Mouse (Mus musculus): Measurements from ENCODE around the gene Acp7.

Acp7 gene

GRCm38 (mm10) chr7:28601029-28601428 lies 30.1 kb downstream of the Acp7 start:
- DNase-seq, result peak; percentile 60 to 89

GRCm38 (mm10) chr7:28598951-28599350 lies 32.2 kb downstream of the Acp7 start:
- DNase-seq, result no peak

- peak; percentile 99 to 100 for DNase-seq
Measured at GRCm38 (mm10) chr7:28597642-28598446, 33.3 kb downstream of the Acp7 start, which contains the start of the genes Samd4b and Pak4. Samd4b (minus strand) TSS chr7:28598144. Pak4 (minus strand) TSS chr7:28598185.

GRCm38 (mm10) chr7:28597277-28597570 lies 33.9 kb downstream of the Acp7 start:
- no peak for DNase-seq

- peak; percentile 83 to 90 for DNase-seq
Measured at GRCm38 (mm10) chr7:28596436-28597276, 34.5 kb downstream of the Acp7 start.

GRCm38 (mm10) chr7:28595751-28596435 lies 35.2 kb downstream of the Acp7 start:
- DNase-seq, result peak in 1 of 2 experiments; percentile 40

- DNase-seq, result peak; percentile 69 to 72
Measured at GRCm38 (mm10) chr7:28593206-28594111, 37.7 kb downstream of the Acp7 start.

GRCm38 (mm10) chr7:28591862-28592261 lies 39.3 kb downstream of the Acp7 start:
- DNase-seq, result no peak

GRCm38 (mm10) chr7:28587644-28588043 lies 43.5 kb downstream of the Acp7 start:
- peak; percentile 79 to 82 for DNase-seq

GRCm38 (mm10) chr7:28586663-28587411 lies 44.3 kb downstream of the Acp7 start:
- peak; percentile 42 to 60 for DNase-seq

- DNase-seq, result no peak
Measured at GRCm38 (mm10) chr7:28585001-28585400, 46.1 kb downstream of the Acp7 start.

GRCm38 (mm10) chr7:28584468-28584867 lies 46.7 kb downstream of the Acp7 start:
- no peak for DNase-seq

GRCm38 (mm10) chr7:28583570-28584344 lies 47.4 kb downstream of the Acp7 start:
- peak in 1 of 2 experiments; percentile 54 for DNase-seq

GRCm38 (mm10) chr7:28582841-28583240 lies 48.3 kb downstream of the Acp7 start:
- no peak for DNase-seq

GRCm38 (mm10) chr7:28581721-28582120 lies 49.4 kb downstream of the Acp7 start:
- DNase-seq, result no peak

- no peak for DNase-seq
Measured at GRCm38 (mm10) chr7:28579826-28580225, 51.3 kb downstream of the Acp7 start.

GRCm38 (mm10) chr7:28578543-28579053 lies 52.5 kb downstream of the Acp7 start:
- DNase-seq, result no peak

- DNase-seq, result peak; percentile 73 to 79
Measured at GRCm38 (mm10) chr7:28577826-28578542, 53.1 kb downstream of the Acp7 start.

GRCm38 (mm10) chr7:28576271-28576914 lies 54.7 kb downstream of the Acp7 start:
- peak; percentile 68 to 69 for DNase-seq

Data from kidney, postnatal 36 days (tissue).